Mouse (Mus musculus): Measurements from ENCODE around the gene Bcr. TPM values are rescaled to one million over a fixed set of nuclear protein-coding genes. Genes with fewer than 3 reads are reported as not detected.

The Bcr gene
- polyA plus RNA-seq, 1 experiment from 2014 or later: 9.1 TPM

DNA sequence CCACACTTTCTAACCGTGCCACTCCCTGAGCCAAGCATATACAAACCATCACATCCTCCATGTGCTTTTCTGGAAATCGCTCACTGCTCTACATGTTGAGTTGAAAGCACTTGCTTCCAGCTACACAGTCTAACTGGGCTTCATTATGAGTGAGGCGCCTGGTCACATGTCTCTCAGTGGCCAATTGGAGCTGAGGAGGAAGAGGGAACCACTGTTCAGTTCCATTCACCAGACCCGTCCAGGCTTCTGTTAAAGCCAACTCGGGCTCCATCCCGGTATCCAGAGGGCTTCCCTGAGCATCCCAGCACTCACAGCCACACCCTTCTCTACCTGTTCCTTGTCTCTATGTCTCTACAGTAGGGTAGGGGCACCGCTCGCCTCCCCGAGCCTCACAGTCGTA, 86.2 kb downstream of the Bcr start:
- Histone ChIP-seq H3K36me3 (peaks cover 86% of the 10 kb centered on the region), H3K4me1 (no peaks in the 10 kb centered on the region), H3K27ac (no peak overlapping the region), H3K4me2 (replicated peaks) (no peak overlapping the region), H3K4me3 (no peak overlapping the region), H3K9ac (no peak overlapping the region), H3K27me3 (no peaks in the 10 kb centered on the region), H3K9me3 (no peaks in the 10 kb centered on the region)
- WGBS: 89% methylated on average over 10 of the region's 10 CpGs
- no peak for ATAC-seq (ENCODE audit: low FRiP score, low read depth)

DNA sequence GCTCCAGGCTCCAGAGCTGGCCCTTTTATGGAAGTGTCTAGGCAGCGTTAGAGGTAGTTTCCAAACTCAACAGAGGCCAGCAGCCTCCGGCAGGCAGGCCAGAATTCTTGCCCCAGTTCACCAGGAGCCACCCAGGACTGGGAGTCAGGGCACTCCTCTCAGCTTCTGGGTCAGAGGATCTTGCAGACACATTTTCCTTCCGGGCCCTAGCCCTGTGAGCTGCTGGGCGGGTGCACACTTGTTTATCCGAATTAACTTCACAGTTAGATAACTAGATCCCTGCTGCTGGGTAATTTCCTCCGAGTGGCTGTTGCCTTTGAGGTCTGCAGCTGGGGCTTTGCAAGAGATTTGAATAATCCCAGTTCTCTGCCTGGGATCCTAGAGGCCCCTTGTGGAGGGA, 87.9 kb downstream of the Bcr start:
- Histone ChIP-seq H3K4me3 (no peak overlapping the region), H3K4me2 (replicated peaks) (no peak overlapping the region), H3K9me3 (no peaks in the 10 kb centered on the region), H3K36me3 (peaks cover 83% of the 10 kb centered on the region), H3K9ac (no peak overlapping the region), H3K27me3 (no peaks in the 10 kb centered on the region), H3K4me1 (no peaks in the 10 kb centered on the region), H3K27ac (no peak overlapping the region)
- 30% methylated on average over 6 of the region's 6 CpGs for WGBS
- ATAC-seq (ENCODE audit: low FRiP score, low read depth): no peak

DNA sequence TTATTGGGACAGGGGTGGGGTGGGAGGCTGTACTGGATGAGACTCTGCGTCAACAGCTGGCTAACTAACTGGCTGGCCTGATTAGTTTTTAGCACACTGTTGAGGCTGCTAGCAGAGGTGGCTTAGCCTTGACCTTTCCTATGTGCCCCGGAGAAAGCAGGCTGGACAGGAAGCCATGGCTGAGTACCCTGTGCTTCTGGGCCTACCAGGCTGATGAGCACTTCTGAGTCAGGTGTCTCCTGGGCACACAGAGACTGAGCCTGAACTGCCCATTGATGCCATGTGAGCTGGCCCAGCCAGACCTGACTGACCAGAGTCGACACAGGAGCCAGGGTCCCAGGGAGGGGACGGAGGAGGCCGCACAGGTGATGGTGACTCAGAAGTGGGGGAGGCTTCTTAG, 90.0 kb downstream of the Bcr start:
- ATAC-seq (ENCODE audit: low FRiP score, low read depth): no peak
- no peaks in the 10 kb centered on the region for H3K27me3 ChIP-seq
- no peak overlapping the region for H3K27ac ChIP-seq
- H3K4me2 ChIP-seq (replicated peaks): no peak overlapping the region
- WGBS: 79% methylated on average over 5 of the region's 5 CpGs
- no peak overlapping the region for H3K4me3 ChIP-seq
- H3K9me3 ChIP-seq: no peaks in the 10 kb centered on the region
- peaks cover 81% of the 10 kb centered on the region for H3K36me3 ChIP-seq
- no peak overlapping the region for H3K9ac ChIP-seq
- H3K4me1 ChIP-seq: no peaks in the 10 kb centered on the region

DNA sequence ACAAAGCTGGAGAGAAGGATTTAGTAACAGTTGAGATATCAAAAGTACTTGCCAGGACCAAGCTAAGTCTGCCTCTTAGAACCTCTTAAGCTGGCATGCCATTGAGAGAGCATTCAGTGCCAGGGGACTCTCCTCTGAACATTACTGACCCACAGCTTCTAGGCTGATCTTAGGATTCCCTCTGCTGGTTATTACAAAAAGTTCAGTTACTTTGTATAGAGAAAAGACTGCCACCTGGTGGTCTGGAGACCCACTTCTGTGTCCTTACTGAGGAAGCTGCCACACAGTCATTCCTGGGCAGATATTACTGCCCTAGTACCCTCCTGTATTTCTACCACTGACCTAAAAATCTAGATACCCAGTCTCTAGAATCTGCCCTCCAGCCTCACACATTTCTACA, 90.9 kb downstream of the Bcr start:
- Histone ChIP-seq H3K36me3 (peaks cover 81% of the 10 kb centered on the region), H3K27ac (no peak overlapping the region), H3K9ac (no peak overlapping the region), H3K27me3 (no peaks in the 10 kb centered on the region), H3K4me3 (no peak overlapping the region), H3K4me2 (replicated peaks) (no peak overlapping the region), H3K4me1 (no peaks in the 10 kb centered on the region), H3K9me3 (no peaks in the 10 kb centered on the region)
- peak; percentile 38; the same call in 1 of the 2 replicates for ATAC-seq (ENCODE audit: low FRiP score, low read depth)

DNA sequence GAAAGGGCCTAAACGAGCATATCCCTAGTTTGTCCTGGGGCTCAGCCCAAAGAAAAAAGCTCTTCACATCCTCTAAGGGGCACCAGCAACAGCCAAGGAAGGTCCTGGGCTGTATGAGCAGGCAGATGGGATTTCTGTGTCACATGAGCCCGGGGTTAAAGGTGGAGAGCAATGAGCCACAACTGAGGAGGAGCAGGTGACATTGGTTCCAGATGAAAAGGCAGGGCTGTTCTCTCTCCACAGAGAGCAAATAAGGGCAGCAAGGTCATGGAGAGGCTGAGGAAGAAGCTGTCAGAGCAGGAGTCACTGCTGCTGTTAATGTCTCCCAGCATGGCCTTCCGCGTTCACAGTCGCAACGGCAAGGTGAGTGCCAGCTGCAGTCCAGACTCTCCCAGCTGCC, 96.4 kb downstream of the Bcr start:
- H3K9me3 ChIP-seq: no peaks in the 10 kb centered on the region
- ATAC-seq (ENCODE audit: low FRiP score, low read depth): no peak
- no peak overlapping the region for H3K4me3 ChIP-seq
- H3K4me2 ChIP-seq (replicated peaks): no peak overlapping the region
- H3K9ac ChIP-seq: no peak overlapping the region
- H3K27me3 ChIP-seq: no peaks in the 10 kb centered on the region
- peaks cover 88% of the 10 kb centered on the region for H3K36me3 ChIP-seq
- H3K27ac ChIP-seq: no peak overlapping the region
- no peaks in the 10 kb centered on the region for H3K4me1 ChIP-seq
- 72% methylated on average over 6 of the region's 6 CpGs for WGBS

DNA sequence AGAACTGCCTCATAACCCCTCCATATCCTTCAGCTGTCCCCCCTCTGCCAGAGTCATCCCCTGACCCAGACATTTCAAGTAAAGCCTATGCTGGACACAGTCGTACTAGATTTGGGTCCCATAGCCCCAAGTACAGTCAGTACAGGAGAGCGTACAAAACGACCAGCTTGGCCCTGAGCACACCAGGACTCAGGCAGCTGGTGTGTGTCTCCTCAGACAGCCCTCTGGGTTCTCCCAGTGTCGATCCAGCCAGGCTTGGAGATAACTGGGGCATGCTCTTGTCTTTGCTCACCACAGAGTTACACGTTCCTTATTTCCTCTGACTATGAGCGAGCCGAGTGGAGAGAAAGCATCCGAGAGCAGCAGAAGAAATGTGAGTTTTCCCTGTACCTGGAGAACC, 97.3 kb downstream of the Bcr start:
- H3K27me3 ChIP-seq: no peaks in the 10 kb centered on the region
- H3K36me3 ChIP-seq: peaks cover 88% of the 10 kb centered on the region
- no peak overlapping the region for H3K27ac ChIP-seq
- ATAC-seq (ENCODE audit: low FRiP score, low read depth): no peak
- H3K4me2 ChIP-seq (replicated peaks): no peak overlapping the region
- WGBS: 93% methylated on average over 8 of the region's 8 CpGs
- no peak overlapping the region for H3K9ac ChIP-seq
- H3K4me1 ChIP-seq: no peaks in the 10 kb centered on the region
- no peaks in the 10 kb centered on the region for H3K9me3 ChIP-seq
- no peak overlapping the region for H3K4me3 ChIP-seq

DNA sequence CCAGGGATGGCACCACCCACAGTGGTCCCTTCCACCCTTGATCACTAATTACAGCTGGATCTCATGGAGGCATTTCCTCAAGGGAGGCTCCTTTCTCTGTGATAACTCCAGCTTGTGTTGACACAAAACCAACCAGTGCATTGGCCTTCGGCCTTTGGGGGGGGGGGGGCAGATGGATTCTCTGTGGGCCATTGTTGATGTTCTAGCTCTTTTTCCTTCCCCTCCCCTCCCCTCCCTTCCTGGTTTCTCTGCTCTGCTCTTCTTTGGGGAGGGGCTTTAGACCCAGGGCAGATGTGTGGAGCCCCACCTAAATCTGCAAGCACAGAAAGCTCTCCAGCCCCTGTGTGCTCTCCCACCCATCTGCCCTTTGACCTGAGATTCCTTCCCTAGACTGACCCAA, 98.0 kb downstream of the Bcr start:
- Histone ChIP-seq H3K9ac (no peak overlapping the region), H3K4me2 (replicated peaks) (no peak overlapping the region), H3K4me3 (no peak overlapping the region), H3K9me3 (no peaks in the 10 kb centered on the region), H3K27me3 (no peaks in the 10 kb centered on the region), H3K4me1 (no peaks in the 10 kb centered on the region), H3K27ac (no peak overlapping the region), H3K36me3 (peaks cover 92% of the 10 kb centered on the region)
- ATAC-seq (ENCODE audit: low FRiP score, low read depth): no peak
- WGBS: 79% methylated on average over 1 of the region's 1 CpGs

DNA sequence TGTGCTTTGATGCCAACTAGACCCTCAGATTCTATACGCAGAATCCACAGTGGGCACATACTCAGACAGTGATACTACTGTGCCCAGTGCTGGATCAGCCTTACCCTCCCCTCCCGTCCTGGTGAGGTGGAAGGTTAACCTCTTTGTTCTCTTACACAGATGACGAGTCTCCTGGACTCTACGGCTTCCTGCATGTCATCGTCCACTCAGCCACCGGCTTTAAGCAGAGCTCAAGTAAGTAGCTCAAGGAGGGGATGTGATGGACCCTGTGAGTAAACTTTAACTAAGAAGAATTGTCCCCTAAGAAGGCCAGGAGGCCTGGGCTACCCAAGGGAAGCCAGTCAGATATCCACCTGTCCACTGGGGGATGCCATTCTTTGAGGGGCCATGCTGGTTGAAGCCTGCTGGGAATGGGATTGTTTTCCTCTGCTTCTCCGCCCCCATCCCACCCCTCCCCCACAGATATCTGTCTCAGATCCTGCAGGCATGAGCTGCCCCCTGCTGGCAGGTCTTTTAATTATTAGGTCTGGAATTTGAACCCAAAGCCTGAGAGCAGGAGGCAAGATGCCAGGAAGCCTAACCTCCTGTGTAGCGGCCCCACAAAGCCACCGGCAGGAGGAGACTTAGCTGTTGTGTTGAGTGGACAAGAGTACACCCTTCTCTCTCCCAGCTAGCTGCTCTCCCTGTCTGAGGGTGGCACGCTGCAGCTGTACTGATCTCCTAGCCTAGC, 99.9 kb downstream of the Bcr start:
- Histone ChIP-seq H3K27me3 (no peaks in the 10 kb centered on the region), H3K4me3 (no peak overlapping the region), H3K36me3 (peaks cover 94% of the 10 kb centered on the region), H3K27ac (no peak overlapping the region), H3K4me1 (no peaks in the 10 kb centered on the region), H3K4me2 (replicated peaks) (no peak overlapping the region), H3K9me3 (no peaks in the 10 kb centered on the region), H3K9ac (no peak overlapping the region)
- no peak for ATAC-seq (ENCODE audit: low FRiP score, low read depth)
- 85% methylated on average over 10 of the region's 10 CpGs for WGBS

DNA sequence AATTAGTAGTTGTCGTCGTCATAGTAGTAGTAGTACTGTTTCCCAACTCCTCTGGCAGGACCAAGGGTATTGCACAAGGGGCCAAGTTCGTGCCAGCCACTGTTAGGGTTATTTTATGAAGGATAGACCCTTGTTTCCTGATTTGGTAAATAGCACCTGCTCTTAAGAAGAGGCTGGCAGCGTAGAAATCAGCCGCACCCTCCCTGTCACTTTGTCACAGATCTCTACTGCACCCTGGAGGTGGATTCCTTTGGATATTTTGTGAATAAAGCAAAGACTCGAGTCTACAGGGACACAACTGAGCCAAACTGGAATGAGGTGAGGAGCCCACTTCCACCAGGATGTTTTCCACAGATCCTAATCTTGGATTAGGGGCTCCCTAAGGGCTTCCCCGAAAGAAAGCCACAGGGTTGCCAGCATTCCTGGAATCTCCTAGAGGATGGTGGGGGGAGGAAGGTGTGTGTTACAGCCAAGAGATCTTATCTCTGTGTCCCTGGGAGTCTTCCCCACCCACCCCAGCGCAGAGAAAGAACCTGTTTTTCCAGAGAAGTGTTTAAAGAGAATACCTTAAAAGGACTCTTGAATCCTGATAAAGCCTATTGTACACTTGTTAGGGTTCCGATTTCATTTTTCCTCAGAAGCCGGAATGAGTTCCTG, 105.6 kb downstream of the Bcr start:
- peaks cover 89% of the 10 kb centered on the region for H3K36me3 ChIP-seq
- no peak overlapping the region for H3K4me2 ChIP-seq (replicated peaks)
- no peaks in the 10 kb centered on the region for H3K9me3 ChIP-seq
- H3K4me3 ChIP-seq: no peak overlapping the region
- ATAC-seq (ENCODE audit: low FRiP score, low read depth): no peak
- H3K9ac ChIP-seq: no peak overlapping the region
- WGBS: 79% methylated on average over 10 of the region's 10 CpGs
- no peaks in the 10 kb centered on the region for H3K27me3 ChIP-seq
- H3K27ac ChIP-seq: no peak overlapping the region
- H3K4me1 ChIP-seq: no peaks in the 10 kb centered on the region

DNA sequence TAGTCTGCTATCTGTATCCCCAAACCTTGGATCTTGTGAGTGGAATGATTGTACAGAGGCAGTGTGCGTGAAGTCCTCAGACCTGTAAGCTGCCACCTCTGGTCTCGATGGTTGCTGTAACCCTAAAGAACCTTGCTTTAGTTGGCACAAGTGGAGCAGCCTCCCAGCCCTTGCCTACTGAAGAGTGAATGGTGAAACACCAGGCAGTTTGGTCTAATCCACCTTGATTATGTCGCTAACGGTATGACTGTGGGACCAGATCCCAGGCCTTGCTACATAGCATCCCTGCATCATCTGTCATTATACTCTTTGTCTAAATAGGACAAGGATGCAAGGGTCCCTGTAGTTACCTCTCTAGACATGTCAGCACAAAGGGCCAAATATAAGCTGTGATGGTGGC, 106.2 kb downstream of the Bcr start:
- Histone ChIP-seq H3K4me3 (no peak overlapping the region), H3K9me3 (no peaks in the 10 kb centered on the region), H3K27me3 (no peaks in the 10 kb centered on the region), H3K9ac (no peak overlapping the region), H3K36me3 (peaks cover 90% of the 10 kb centered on the region), H3K27ac (no peak overlapping the region), H3K4me1 (no peaks in the 10 kb centered on the region), H3K4me2 (replicated peaks) (no peak overlapping the region)
- WGBS: 96% methylated on average over 4 of the region's 4 CpGs
- ATAC-seq (ENCODE audit: low FRiP score, low read depth): no peak

DNA sequence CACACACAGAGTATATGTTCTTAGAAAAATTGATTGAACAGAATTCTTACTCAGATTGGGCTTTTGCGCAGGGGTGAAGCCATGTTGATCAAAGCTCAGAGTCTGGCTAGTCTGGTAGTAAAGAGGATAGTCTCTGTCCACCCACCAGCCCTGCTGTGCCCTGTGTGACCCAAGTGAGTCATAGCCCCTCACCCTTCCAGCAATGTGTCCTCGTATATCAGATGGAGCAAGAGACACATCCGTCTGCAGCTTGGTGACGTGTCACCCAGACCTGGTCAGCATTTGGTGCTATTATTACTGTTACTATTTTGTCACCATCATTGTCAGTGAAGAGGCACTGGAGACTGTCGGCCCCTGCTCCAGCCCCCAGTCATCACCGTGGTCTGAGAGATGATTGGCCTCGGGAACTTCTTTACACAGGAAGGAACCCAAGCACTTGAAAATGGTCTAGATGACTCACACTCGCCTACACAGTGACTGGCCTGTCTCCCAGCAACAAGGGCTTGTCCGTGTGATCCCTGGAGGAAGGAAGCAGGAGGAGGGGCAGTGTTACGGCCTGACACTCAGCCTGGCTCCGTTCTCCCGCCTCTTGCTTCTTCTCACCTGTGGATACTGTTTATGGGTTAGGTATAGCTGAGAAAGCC, 109.9 kb downstream of the Bcr start:
- Histone ChIP-seq H3K9me3 (no peaks in the 10 kb centered on the region), H3K4me1 (no peaks in the 10 kb centered on the region), H3K27me3 (no peaks in the 10 kb centered on the region), H3K9ac (no peak overlapping the region), H3K4me2 (replicated peaks) (no peak overlapping the region), H3K36me3 (peaks cover 83% of the 10 kb centered on the region), H3K4me3 (no peak overlapping the region), H3K27ac (no peak overlapping the region)
- 80% methylated on average over 12 of the region's 12 CpGs for WGBS
- 0 out of 2 replicates have a peak, but pooled peaks have one; percentile 12 for ATAC-seq (ENCODE audit: low FRiP score, low read depth)

DNA sequence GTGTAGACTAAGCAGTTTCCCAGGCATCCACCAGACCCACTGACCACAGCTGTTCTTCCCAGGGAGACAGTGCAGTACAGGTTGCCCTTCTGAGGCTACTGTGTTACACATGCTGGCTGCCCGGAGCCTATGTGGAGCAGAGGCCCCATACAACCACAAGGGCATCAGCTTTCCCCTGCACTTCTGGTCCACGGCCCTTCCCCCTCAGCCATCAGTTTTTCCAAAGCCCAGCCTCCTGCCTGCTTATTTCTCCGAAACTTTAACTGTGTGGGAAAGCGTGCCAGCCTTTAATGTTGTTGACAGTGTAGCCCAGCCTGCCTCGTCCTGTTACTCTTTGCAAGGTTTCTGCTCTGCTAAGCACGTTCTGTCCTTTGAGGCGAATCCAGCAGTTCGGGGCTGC, 112.7 kb downstream of the Bcr start:
- no peak overlapping the region for H3K4me2 ChIP-seq (replicated peaks)
- no peaks in the 10 kb centered on the region for H3K4me1 ChIP-seq
- ATAC-seq (ENCODE audit: low FRiP score, low read depth): 0 out of 2 replicates have a peak, but pooled peaks have one; percentile 21
- H3K9me3 ChIP-seq: no peaks in the 10 kb centered on the region
- peaks cover 87% of the 10 kb centered on the region for H3K36me3 ChIP-seq
- WGBS: 78% methylated on average over 8 of the region's 8 CpGs
- H3K27me3 ChIP-seq: no peaks in the 10 kb centered on the region
- no peak overlapping the region for H3K4me3 ChIP-seq
- no peak overlapping the region for H3K9ac ChIP-seq
- no peak overlapping the region for H3K27ac ChIP-seq
